Mouse (Mus musculus): ENCODE measurements around the gene Gm49358.

DNA sequence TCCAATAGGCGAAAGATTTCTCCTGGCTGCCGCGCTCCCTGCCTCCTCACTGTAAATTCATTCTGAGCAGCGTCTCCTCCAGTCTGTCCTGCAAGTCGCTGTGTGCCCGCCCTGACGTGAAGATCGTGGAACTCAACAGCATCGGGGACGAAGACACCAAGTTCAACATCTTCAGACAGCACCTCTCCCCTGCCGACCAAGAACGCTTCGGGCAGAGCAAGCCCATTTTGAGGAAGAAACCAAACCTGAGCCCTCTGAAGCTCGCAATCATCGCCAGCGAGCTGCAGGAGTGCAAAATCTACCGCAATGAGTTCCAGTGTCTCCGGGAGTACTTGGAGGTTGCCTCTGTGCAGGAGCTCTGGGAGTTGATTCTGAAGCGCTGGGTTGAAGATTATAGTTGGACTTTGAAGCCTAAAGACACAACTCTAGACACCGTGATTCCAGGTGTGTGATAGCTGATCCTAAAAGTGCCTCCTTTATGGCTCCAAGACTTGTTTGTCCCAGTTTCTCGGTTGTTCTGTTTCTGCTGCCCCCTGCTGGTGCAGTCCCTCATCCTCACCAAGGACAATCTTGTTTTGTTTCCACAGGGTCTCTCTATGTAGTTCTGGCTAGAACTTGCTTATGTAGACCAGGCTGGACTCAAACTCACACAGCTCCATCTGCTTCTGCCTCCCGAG lies 32.8 kb upstream of the Gm49358 start:
- TF ChIP-seq CTCF (IDR thresholded peaks at IDR 0.05; ENCODE audit: extremely low read depth, insufficient read depth, low read length) (peak; percentile 72), POLR2A (IDR thresholded peaks at IDR 0.05; ENCODE audit: extremely low read depth, insufficient read depth, low read length) (0 out of 2 replicates have a peak, but pooled peaks have one; percentile 6)

Measured in cortical plate, adult 2 months (tissue).